Comparison of ENCODE assay signal across 24 mouse cellular contexts in genomic region chr5:66888061-66888460, GRCm38 (mm10).
DNase-seq lines count a peak whose midpoint lies in the region; ATAC-seq and TF ChIP-seq lines count a peak whose summit lies in the region.
"Had no signal": no experiment of that assay in that cellular context is flagged by ENCODE, and none has a peak within 500 bp of the region (broad histone marks: within the 10 kb centered on the region; RNA-seq: fewer than 3 reads in every experiment).

No protein-coding gene starts in this region.

- no peak overlapping the region for H3K4me3 ChIP-seq in heart, adult 2 months
- H3K4me3 ChIP-seq in heart, embryonic 16.5 days (ENCODE audit: low read length) = no peak overlapping the region
- H3K4me3 ChIP-seq in lung, embryonic 16.5 days (ENCODE audit: low read length) = no peak overlapping the region
- H3K4me3 ChIP-seq: forebrain, embryonic 10.5 days; forebrain, embryonic 13.5 days; hindbrain, embryonic 12.5 days; hindbrain, embryonic 15.5 days had no signal

- intact Hi-C loops in heart, adult 2 months (cut with DNase I) = no loop called here
- intact Hi-C loops in heart, postnatal 14 days (cut with DNase I) = no loop called here

- WGBS in heart, adult 2 months = 64% methylated on average over 5 of the region's 5 CpGs
- WGBS in heart, embryonic 16.5 days = 49% methylated on average over 5 of the region's 5 CpGs
- 72% methylated on average over 5 of the region's 5 CpGs for WGBS in lung, embryonic 16.5 days

- ATAC-seq in heart, embryonic 16.5 days (replicated peaks; ENCODE audit: extremely low read depth, insufficient read depth, low FRiP score) = peak; percentile 55; the same call in 1 of the 2 replicates
- no peak for ATAC-seq in lung, embryonic 16.5 days (ENCODE audit: low read depth)
- ATAC-seq: forebrain, embryonic 13.5 days; forebrain, embryonic 16.5 days; intestine, postnatal 0 days; Patski had no signal

- H3K9me3 ChIP-seq in heart, embryonic 16.5 days (replicated peaks; ENCODE audit: control insufficient read depth, low read length) = no peaks in the 10 kb centered on the region
- H3K9me3 ChIP-seq in lung, embryonic 16.5 days (ENCODE audit: control insufficient read depth, low read length) = peaks cover 4% of the 10 kb centered on the region; the same call in 1 of the 2 replicates

- no peak for TF ChIP-seq CTCF in heart, adult 2 months (IDR thresholded peaks at IDR 0.05)

- no peak for DNase-seq in heart, adult 2 months
- DNase-seq in heart, postnatal 14 days = no peak
- DNase-seq in heart, adult 9 months (ENCODE audit: low spot score in 2 of 2) = no peak
- DNase-seq in lung, postnatal 14 days = no peak
- DNase-seq: adrenal gland, postnatal 10 days; adrenal gland, postnatal 36 days; B cell, adult 2 months; cerebellum, adult 18-20 months; cerebellum, adult 9-10 months; cerebellum, postnatal 14 days; gastrocnemius, postnatal 10 days; gastrocnemius, postnatal 36 days had no signal

- no peak overlapping the region for H3K9ac ChIP-seq in heart, adult 2 months (ENCODE audit: low read depth, low read length)
- no peak overlapping the region for H3K9ac ChIP-seq in heart, embryonic 16.5 days (ENCODE audit: low read length)
- H3K9ac ChIP-seq in lung, embryonic 16.5 days (ENCODE audit: low read length) = no peak overlapping the region
- H3K9ac ChIP-seq: forebrain, embryonic 13.5 days; hindbrain, embryonic 12.5 days; hindbrain, embryonic 15.5 days had no signal

- H3K79me2 ChIP-seq in heart, adult 2 months (replicated peaks; ENCODE audit: control insufficient read depth, insufficient read depth, low read length) = no peaks in the 10 kb centered on the region

- peaks cover 9% of the 10 kb centered on the region for H3K36me3 ChIP-seq in heart, adult 2 months (ENCODE audit: control insufficient read depth, insufficient read depth, low read length)
- H3K36me3 ChIP-seq in heart, embryonic 16.5 days (ENCODE audit: control insufficient read depth, insufficient read depth) = no peaks in the 10 kb centered on the region
- H3K36me3 ChIP-seq in lung, embryonic 16.5 days (ENCODE audit: control insufficient read depth, insufficient read depth, low read length) = no peaks in the 10 kb centered on the region
- H3K36me3 ChIP-seq: forebrain, embryonic 10.5 days; G1E; hindbrain, embryonic 12.5 days; hindbrain, embryonic 15.5 days had no signal

- TF ChIP-seq EP300 in heart, adult 2 months (IDR thresholded peaks at IDR 0.05; ENCODE audit: insufficient read depth, low read depth, low read length) = no peak

- H3K27me3 ChIP-seq in heart, adult 2 months (ENCODE audit: control insufficient read depth, insufficient read depth, low read length) = no peaks in the 10 kb centered on the region
- no peaks in the 10 kb centered on the region for H3K27me3 ChIP-seq in heart, embryonic 16.5 days (ENCODE audit: control insufficient read depth, insufficient read depth, low read length)
- H3K27me3 ChIP-seq in lung, embryonic 16.5 days (ENCODE audit: control insufficient read depth, insufficient read depth, low read depth, low read length) = no peaks in the 10 kb centered on the region
- H3K27me3 ChIP-seq: CH12.LX; forebrain, embryonic 13.5 days; hindbrain, embryonic 12.5 days; hindbrain, embryonic 15.5 days; Patski had no signal

- no peak overlapping the region for H3K4me2 ChIP-seq in heart, embryonic 16.5 days (ENCODE audit: low read depth, low read length)
- H3K4me2 ChIP-seq in lung, embryonic 16.5 days (ENCODE audit: low read depth, low read length) = no peak overlapping the region
- H3K4me2 ChIP-seq: forebrain, embryonic 13.5 days; heart, embryonic 11.5 days; hindbrain, embryonic 12.5 days; hindbrain, embryonic 15.5 days had no signal

- peaks cover 2% of the 10 kb centered on the region for H3K4me1 ChIP-seq in heart, adult 2 months (ENCODE audit: control insufficient read depth, insufficient read depth, low read length)
- peaks cover 6% of the 10 kb centered on the region; the same call in 1 of the 2 replicates for H3K4me1 ChIP-seq in heart, embryonic 16.5 days (ENCODE audit: control insufficient read depth, insufficient read depth, low read length)
- peaks cover 27% of the 10 kb centered on the region for H3K4me1 ChIP-seq in lung, embryonic 16.5 days (replicated peaks; ENCODE audit: control insufficient read depth, insufficient read depth, low read length)

- TF ChIP-seq POLR2A in heart, adult 2 months (IDR thresholded peaks at IDR 0.05; ENCODE audit: insufficient read depth, low read depth, low read length) = no peak

- H3K27ac ChIP-seq in heart, adult 2 months = peak overlapping the region; percentile 23; the same call in 1 of the 2 replicates
- no peak overlapping the region for H3K27ac ChIP-seq in heart, embryonic 16.5 days (ENCODE audit: low read length)
- peak overlapping the region; percentile 77 for H3K27ac ChIP-seq in lung, embryonic 16.5 days (ENCODE audit: low read length)
- H3K27ac ChIP-seq: forebrain, embryonic 10.5 days; forebrain, embryonic 13.5 days; hindbrain, embryonic 12.5 days had no signal
